Mouse (Mus musculus) olfactory bulb, adult 2 months (tissue): ENCODE results near the gene Ifitm6.

Experiments used
- CTCF ChIP-seq: fragments of 200-500 bp; IDR thresholded peaks from 2 replicates; pipeline ENCODE4 v1.5.1; 2012; ENCODE audit warnings: low read depth, mild to moderate bottlenecking, low read length, moderate library complexity; ENCODE audit not compliant: insufficient read depth
- POLR2A ChIP-seq: fragments of 200-500 bp; IDR thresholded peaks from 2 replicates; pipeline ENCODE4 v1.6.1; 2012; ENCODE audit warnings: mild to moderate bottlenecking, low read depth, low read length, moderate library complexity; ENCODE audit not compliant: insufficient read depth

GRCm38 (mm10) chr7:141026740-141027098 is 9.0 kb upstream of the Ifitm6 start:
- TF ChIP-seq POLR2A (no peak), CTCF (no peak)
